Mouse (Mus musculus) telencephalon, adult 2 months (tissue): ENCODE measurements around the gene Man1a2.

Experiments used
- DNase-seq: peaks from one replicate; pipeline ENCODE4 v3.0.0-alpha.2; 2011; ENCODE audit warnings: low read depth, low spot score

Man1a2 gene

GRCm38 (mm10) chr3:100685763-100686370, 564 bp upstream of the Man1a2 start:
- no peak for DNase-seq

GRCm38 (mm10) chr3:100684234-100684975, 898 bp downstream of the Man1a2 start:
- no peak for DNase-seq

- no peak for DNase-seq
Measured at GRCm38 (mm10) chr3:100682841-100683240, 2.5 kb downstream of the Man1a2 start.

- no peak for DNase-seq
Measured at GRCm38 (mm10) chr3:100682281-100682680, 3.0 kb downstream of the Man1a2 start.

- no peak for DNase-seq
Measured at GRCm38 (mm10) chr3:100681448-100682092, 3.7 kb downstream of the Man1a2 start.

GRCm38 (mm10) chr3:100680226-100680625, 5.1 kb downstream of the Man1a2 start:
- DNase-seq, result no peak

- DNase-seq, result no peak
Measured at GRCm38 (mm10) chr3:100678951-100679570, 6.2 kb downstream of the Man1a2 start.

GRCm38 (mm10) chr3:100675146-100675545, 10.2 kb downstream of the Man1a2 start:
- DNase-seq, result no peak

GRCm38 (mm10) chr3:100670412-100670811, 14.9 kb downstream of the Man1a2 start:
- DNase-seq, result no peak

GRCm38 (mm10) chr3:100653291-100653690, 32.0 kb downstream of the Man1a2 start:
- DNase-seq, result no peak

- no peak for DNase-seq
Measured at GRCm38 (mm10) chr3:100641581-100641980, 43.7 kb downstream of the Man1a2 start.

- DNase-seq, result peak; percentile 13
Measured at GRCm38 (mm10) chr3:100636255-100636654, 49.0 kb downstream of the Man1a2 start.

- DNase-seq, result no peak
Measured at GRCm38 (mm10) chr3:100634821-100635220, 50.5 kb downstream of the Man1a2 start.

GRCm38 (mm10) chr3:100618511-100618910, 66.8 kb downstream of the Man1a2 start:
- no peak for DNase-seq

- no peak for DNase-seq
Measured at GRCm38 (mm10) chr3:100610916-100611315, 74.4 kb downstream of the Man1a2 start.

- no peak for DNase-seq
Measured at GRCm38 (mm10) chr3:100604539-100604938, 80.8 kb downstream of the Man1a2 start.

GRCm38 (mm10) chr3:100599265-100599820, 86.0 kb downstream of the Man1a2 start:
- DNase-seq, result peak; percentile 59

GRCm38 (mm10) chr3:100591053-100591452, 94.2 kb downstream of the Man1a2 start:
- DNase-seq, result no peak

GRCm38 (mm10) chr3:100582721-100583355, 102.5 kb downstream of the Man1a2 start:
- no peak for DNase-seq

- peak; percentile 39 for DNase-seq
Measured at GRCm38 (mm10) chr3:100572571-100573183, 112.6 kb downstream of the Man1a2 start.
